ENCODE assay signal across 8 mouse cellular contexts in genomic region chr2:140066353-140067314, GRCm38 (mm10). TPM values are rescaled to one million over a fixed set of nuclear protein-coding genes. Genes with fewer than 3 reads are reported as not detected.
DNase-seq lines count a peak whose midpoint lies in the region; ATAC-seq and TF ChIP-seq lines count a peak whose summit lies in the region.

Tasp1 (minus strand) TSS chr2:140066805.

- peaks cover 10% of the 10 kb centered on the region for H3K4me1 ChIP-seq in hindbrain, embryonic 13.5 days (replicated peaks)

- no peaks in the 10 kb centered on the region for H3K9me3 ChIP-seq in hindbrain, embryonic 13.5 days

- peak within 1 kb of the TSS; percentile 61 for H3K4me3 ChIP-seq in hindbrain, embryonic 13.5 days

- under 1% methylated on average over 68 of the region's 68 CpGs for WGBS in hindbrain, embryonic 13.5 days

- no peak for TF ChIP-seq CTCF in Patski (IDR thresholded peaks at IDR 0.05)

- peak; percentile 100 for ATAC-seq in Patski
- ATAC-seq in hindbrain, embryonic 13.5 days (ENCODE audit: low FRiP score): peak; percentile 100

- peak within 1 kb of the TSS; percentile 87 for H3K27ac ChIP-seq in hindbrain, embryonic 13.5 days

- no peaks in the 10 kb centered on the region for H3K36me3 ChIP-seq in hindbrain, embryonic 13.5 days

- POLR2A ChIA-PET in Patski (lab: Charles Lee): interaction anchor here (1.8 to 2.0 kb wide), 2 partner anchors 29 to 38 kb away, joined by 5 to 10 read pairs; no protein-coding TSS in a partner anchor

- DNase-seq in Patski (ENCODE audit: low read depth, low spot score): peak; percentile 73
- DNase-seq in cerebellum, postnatal 14 days: peak; percentile 93 to 94
- peak; percentile 91 to 93 for DNase-seq in frontal cortex, postnatal 14 days (ENCODE audit: low spot score in 2 of 2)
- peak; percentile 77 to 82 for DNase-seq in layer of hippocampus, postnatal 25 days (ENCODE audit: extremely low spot score in 1 of 2, low spot score in 1 of 2)
- peak; percentile 96 for DNase-seq in lung, postnatal 25 days (ENCODE audit: low spot score)
- DNase-seq in retina, embryonic 14.5 days (ENCODE audit: low spot score): peak; percentile 95
- peak; percentile 88 for DNase-seq in thymus, postnatal 4 days

- no peaks in the 10 kb centered on the region for H3K27me3 ChIP-seq in Patski
- H3K27me3 ChIP-seq in hindbrain, embryonic 13.5 days: no peaks in the 10 kb centered on the region

- H3K9ac ChIP-seq in hindbrain, embryonic 13.5 days: peak within 1 kb of the TSS; percentile 79

- in situ Hi-C loops in Patski (cut with MboI; ENCODE audit: low pct_unique_long_range_greater_than_20kb): no loop called here

- peak within 1 kb of the TSS; percentile 80 for H3K4me2 ChIP-seq in hindbrain, embryonic 13.5 days

- CTCF ChIA-PET in Patski (lab: Charles Lee): interaction anchor here (1.0 to 1.7 kb wide), 5 partner anchors 11 to 68 kb away, joined by 3 to 5 read pairs (median 4); no protein-coding TSS in a partner anchor

RNA-seq across cellular contexts. Expression of gene Tasp1, which starts in this region (rescaled TPM):
- polyA plus RNA-seq in Patski (2021): 18.4 TPM
- 15.4 and 16.5 TPM in 2 replicates for polyA plus RNA-seq in hindbrain, embryonic 13.5 days (2015; fragmentation: Nextera tagmentation; extraction: Ambion mirVana)
- 10 to 100 TPM; 27.5 to 30.8 TPM for total RNA-seq in layer of hippocampus, postnatal 25 days (2021)

Comparison
In these comparisons a context has a peak if more than half of its experiments do, and no peak if none do; other contexts are left out.
1. Peak in every context shown above with its lines: DNase-seq, ATAC-seq, H3K4me3 ChIP-seq and H3K27ac ChIP-seq.